Mouse (Mus musculus) myocyte (in vitro differentiated cells): ENCODE results near the gene Armc2.

Source experiments
- MYOD1 ChIP-seq, 3 experiments: IDR thresholded peaks; one replicate each; pipeline ENCODE4 v1.6.1; 2011; ENCODE audit warnings: control low read depth in 2 of 3, low read depth in 2 of 3, mild to moderate bottlenecking in 2 of 3, moderate library complexity in 1 of 3; ENCODE audit not compliant: insufficient read length in 2 of 3, control insufficient read depth in 1 of 3
- MYOG ChIP-seq, 3 experiments: IDR thresholded peaks; one replicate each; pipeline ENCODE4 v1.6.1; 2011; ENCODE audit warnings: control low read depth in 2 of 3, low read depth in 2 of 3, mild to moderate bottlenecking in 2 of 3; ENCODE audit not compliant: insufficient read length in 2 of 3, control insufficient read depth in 1 of 3, insufficient read depth in 1 of 3
- POLR2A ChIP-seq: IDR thresholded peaks from one replicate; pipeline ENCODE4 v1.6.1; 2011; ENCODE audit warnings: low read depth, mild to moderate bottlenecking, control low read depth, moderate library complexity; ENCODE audit not compliant: insufficient read length
- POLR2AphosphoS2 ChIP-seq: IDR thresholded peaks from one replicate; pipeline ENCODE4 v1.6.1; 2011; ENCODE audit warnings: low read depth, control low read depth; ENCODE audit not compliant: insufficient read length
- TCF12 ChIP-seq: IDR thresholded peaks from one replicate; pipeline ENCODE4 v1.6.1; 2011; ENCODE audit warnings: mild to moderate bottlenecking, control low read depth; ENCODE audit not compliant: poor library complexity, insufficient read depth, severe bottlenecking
- TCF3 ChIP-seq: IDR thresholded peaks from one replicate; pipeline ENCODE4 v1.6.1; 2011; ENCODE audit warnings: low read depth, control low read depth; ENCODE audit not compliant: insufficient read length
- USF1 ChIP-seq: IDR thresholded peaks from one replicate; pipeline ENCODE4 v1.6.1; 2011; ENCODE audit warnings: low read depth, mild to moderate bottlenecking, control low read depth, moderate library complexity

DNA sequence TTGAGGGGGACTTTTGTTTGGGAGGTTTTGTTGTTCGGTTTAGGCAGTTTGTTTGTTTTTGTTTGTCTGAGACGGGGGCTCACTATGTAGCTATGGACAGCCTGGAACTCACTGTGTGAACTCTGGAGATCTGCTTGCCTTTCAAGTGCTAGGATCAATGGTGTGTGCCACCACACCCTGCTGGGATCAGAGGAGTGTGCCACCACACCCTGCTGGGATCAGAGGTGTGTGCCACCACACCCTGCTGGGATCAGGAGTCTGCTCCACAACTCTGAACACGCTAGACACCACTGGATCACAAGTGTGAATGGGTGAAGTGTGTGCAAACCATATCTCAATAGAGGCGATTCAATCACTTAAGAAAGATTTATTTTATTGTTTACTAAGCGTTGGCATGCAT is 46.2 kb upstream of the Armc2 start:
- TF ChIP-seq TCF3 (no peak), TCF12 (no peak), POLR2A (no peak), USF1 (no peak), POLR2AphosphoS2 (no peak), MYOD1 (IDR thresholded peaks at IDR 0.05; ENCODE audit: control insufficient read depth in 1 of 3, insufficient read length in 2 of 3, low read depth in 2 of 3) (no peak), MYOG (IDR thresholded peaks at IDR 0.05; ENCODE audit: control insufficient read depth in 1 of 3, insufficient read depth in 1 of 3, insufficient read length in 2 of 3, low read depth in 2 of 3) (no peak)
